Mouse (Mus musculus) neural tube, embryonic 14.5 days (tissue): Measurements from ENCODE around the gene Nid1. TPM values are rescaled to one million over a fixed set of nuclear protein-coding genes. Genes with fewer than 3 reads are reported as not detected.

Experiments
- ATAC-seq: fragments of 200-750 bp; cut with Nextera tagmentation; 2 replicates; pipeline ENCODE4 v1.8.0; 2017; ENCODE audit warnings: low read depth, mild to moderate bottlenecking, moderate TSS enrichment, moderate library complexity
- H3K27ac ChIP-seq: fragments of 300-500 bp; sonication (generic); 2 replicates; pipeline ENCODE4 v1.5.1; 2014; ENCODE audit warnings: low read depth, mild to moderate bottlenecking, control low read depth, low read length, moderate library complexity, mixed read lengths
- H3K27me3 ChIP-seq: fragments of 300-500 bp; sonication (generic); 2 replicates; pipeline ENCODE4 v1.6.1; 2014; ENCODE audit warnings: low read length; ENCODE audit not compliant: control insufficient read depth, insufficient read depth
- H3K36me3 ChIP-seq: fragments of 300-500 bp; sonication (generic); 2 replicates; pipeline ENCODE4 v1.6.1; 2014; ENCODE audit warnings: low read length, mixed read lengths; ENCODE audit not compliant: control insufficient read depth, insufficient read depth
- H3K4me1 ChIP-seq: fragments of 300-500 bp; sonication (generic); 2 replicates; pipeline ENCODE4 v1.6.1; 2014; ENCODE audit warnings: low read length; ENCODE audit not compliant: control insufficient read depth, insufficient read depth
- H3K4me2 ChIP-seq: fragments of 300-500 bp; sonication (generic); 2 replicates; pipeline ENCODE4 v1.6.1; 2014; ENCODE audit warnings: mild to moderate bottlenecking, low read depth, low read length, control low read depth
- H3K4me3 ChIP-seq: fragments of 300-500 bp; sonication (generic); 2 replicates; pipeline ENCODE4 v1.5.1; 2014; ENCODE audit warnings: low read depth, low read length, control low read depth, mixed read lengths
- H3K9ac ChIP-seq: fragments of 300-500 bp; sonication (generic); replicated peaks from 2 replicates; pipeline ENCODE4 v1.6.1; 2014; ENCODE audit warnings: low read depth, mild to moderate bottlenecking, control low read depth, low read length, mixed read lengths
- H3K9me3 ChIP-seq: fragments of 300-500 bp; sonication (generic); 2 replicates; pipeline ENCODE4 v1.6.1; 2016; ENCODE audit warnings: low read length; ENCODE audit not compliant: control insufficient read depth
- WGBS: fragments of 180-500 bp; shearing (Covaris S2); extraction: QIAGEN DNeasy Blood & Tissue Kit; methylation state at CpG from one replicate; pipeline ENCODE4 v1.1.7; 2014; 5-methylcytosine and 5-hydroxymethylcytosine counted together
- polyA plus RNA-seq: library from polyadenylated mRNA; unstranded; fragments of >200 nt; fragmentation: Nextera tagmentation; extraction: Ambion mirVana; gene quantifications from 2 replicates; pipeline ENCODE4 v1.2.1, GENCODE M21; 2014

Gene Nid1
- polyA plus RNA-seq, 1 experiment from 2014 or later, result 39.1 TPM

- Histone ChIP-seq H3K4me2 (no peak overlapping the region), H3K9me3 (no peaks in the 10 kb centered on the region), H3K27ac (no peak overlapping the region), H3K4me1 (no peaks in the 10 kb centered on the region), H3K27me3 (no peaks in the 10 kb centered on the region), H3K4me3 (no peak overlapping the region), H3K9ac (no peak overlapping the region), H3K36me3 (no peaks in the 10 kb centered on the region)
- no peak for ATAC-seq
- 6% methylated on average over 2 of the region's 2 CpGs for WGBS
Observed at GRCm38 (mm10) chr13:13479986-13480385, 42.6 kb downstream of the Nid1 start.

GRCm38 (mm10) chr13:13481033-13481432 lies 43.7 kb downstream of the Nid1 start:
- no peaks in the 10 kb centered on the region for H3K4me1 ChIP-seq
- H3K27ac ChIP-seq, result no peak overlapping the region
- no peaks in the 10 kb centered on the region for H3K9me3 ChIP-seq
- H3K4me2 ChIP-seq, result no peak overlapping the region
- no peaks in the 10 kb centered on the region for H3K36me3 ChIP-seq
- H3K27me3 ChIP-seq, result no peaks in the 10 kb centered on the region
- no peak overlapping the region for H3K4me3 ChIP-seq
- ATAC-seq, result peak; percentile 88
- no peak overlapping the region for H3K9ac ChIP-seq
- WGBS, result 17% methylated on average over 5 of the region's 5 CpGs

DNA sequence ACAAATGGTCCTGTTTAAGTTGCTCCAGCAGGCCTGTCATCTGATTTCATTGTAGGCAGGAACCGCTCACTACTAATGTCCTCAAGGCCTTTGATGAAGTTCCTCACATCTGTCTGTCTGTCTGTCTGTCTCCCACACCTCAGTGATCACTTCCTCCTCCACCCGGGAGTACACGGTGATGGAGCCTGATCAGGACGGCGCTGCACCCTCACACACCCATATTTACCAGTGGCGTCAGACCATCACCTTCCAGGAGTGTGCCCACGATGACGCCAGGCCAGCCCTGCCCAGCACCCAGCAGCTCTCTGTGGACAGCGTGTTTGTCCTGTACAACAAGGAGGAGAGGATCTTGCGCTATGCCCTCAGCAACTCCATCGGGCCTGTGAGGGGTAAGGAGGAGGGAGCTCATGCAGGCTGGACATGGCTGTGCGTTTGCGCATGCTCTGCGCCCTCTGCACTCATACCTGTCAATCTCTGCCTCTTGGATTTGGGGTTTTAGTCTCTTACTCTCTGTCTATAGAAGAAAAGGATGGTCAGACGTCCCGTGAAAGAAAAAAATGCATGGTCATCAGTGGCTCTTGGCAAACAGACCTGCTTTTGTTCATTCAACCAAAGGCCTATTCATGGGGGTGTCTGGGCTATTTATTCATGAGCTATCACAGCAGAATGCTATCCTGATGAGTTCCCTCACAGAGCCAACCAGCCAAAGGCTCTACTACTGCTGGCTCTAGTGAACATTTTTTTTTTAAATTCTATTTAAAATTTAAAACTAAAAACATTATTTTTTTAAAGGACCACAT lies 44.7 kb downstream of the Nid1 start:
- Histone ChIP-seq H3K4me3 (no peak overlapping the region), H3K27me3 (no peaks in the 10 kb centered on the region), H3K9me3 (no peaks in the 10 kb centered on the region), H3K36me3 (no peaks in the 10 kb centered on the region), H3K9ac (no peak overlapping the region), H3K4me1 (no peaks in the 10 kb centered on the region), H3K4me2 (no peak overlapping the region), H3K27ac (no peak overlapping the region)
- 69% methylated on average over 16 of the region's 16 CpGs for WGBS
- ATAC-seq, result peak; percentile 54; the same call in 1 of the 2 replicates

DNA sequence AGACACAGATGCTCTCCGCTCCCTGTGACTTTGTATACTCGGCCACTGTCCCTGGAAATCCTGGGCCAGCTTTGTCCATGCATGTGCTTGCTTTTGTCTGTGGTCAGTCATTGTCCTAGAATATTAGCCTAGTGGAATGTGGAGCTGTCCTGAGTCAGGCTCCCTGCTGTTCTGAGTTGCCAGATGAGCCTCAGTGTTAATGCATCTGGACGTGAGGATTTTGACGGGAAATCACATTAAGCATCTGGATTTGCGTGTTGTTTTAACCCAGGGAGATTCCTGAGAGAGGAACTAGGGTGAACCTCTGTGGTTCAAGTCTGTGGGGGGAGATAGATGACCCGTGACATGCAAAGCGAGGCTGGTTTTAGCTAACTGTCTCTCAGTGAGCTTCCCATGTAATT lies 47.0 kb downstream of the Nid1 start:
- no peak overlapping the region for H3K4me3 ChIP-seq
- H3K4me1 ChIP-seq, result no peaks in the 10 kb centered on the region
- no peak overlapping the region for H3K9ac ChIP-seq
- H3K27ac ChIP-seq, result no peak overlapping the region
- H3K9me3 ChIP-seq, result no peaks in the 10 kb centered on the region
- WGBS, result 31% methylated on average over 7 of the region's 7 CpGs
- no peaks in the 10 kb centered on the region for H3K27me3 ChIP-seq
- no peak overlapping the region for H3K4me2 ChIP-seq
- no peak for ATAC-seq
- no peaks in the 10 kb centered on the region for H3K36me3 ChIP-seq

- no peaks in the 10 kb centered on the region for H3K36me3 ChIP-seq
- no peak overlapping the region for H3K4me3 ChIP-seq
- no peak overlapping the region for H3K9ac ChIP-seq
- no peak for ATAC-seq
- H3K4me1 ChIP-seq, result no peaks in the 10 kb centered on the region
- WGBS, result 84% methylated on average over 2 of the region's 2 CpGs
- no peaks in the 10 kb centered on the region for H3K27me3 ChIP-seq
- H3K4me2 ChIP-seq, result no peak overlapping the region
- H3K27ac ChIP-seq, result no peak overlapping the region
- H3K9me3 ChIP-seq, result no peaks in the 10 kb centered on the region
Observed at GRCm38 (mm10) chr13:13484883-13485282, 47.5 kb downstream of the Nid1 start.

DNA sequence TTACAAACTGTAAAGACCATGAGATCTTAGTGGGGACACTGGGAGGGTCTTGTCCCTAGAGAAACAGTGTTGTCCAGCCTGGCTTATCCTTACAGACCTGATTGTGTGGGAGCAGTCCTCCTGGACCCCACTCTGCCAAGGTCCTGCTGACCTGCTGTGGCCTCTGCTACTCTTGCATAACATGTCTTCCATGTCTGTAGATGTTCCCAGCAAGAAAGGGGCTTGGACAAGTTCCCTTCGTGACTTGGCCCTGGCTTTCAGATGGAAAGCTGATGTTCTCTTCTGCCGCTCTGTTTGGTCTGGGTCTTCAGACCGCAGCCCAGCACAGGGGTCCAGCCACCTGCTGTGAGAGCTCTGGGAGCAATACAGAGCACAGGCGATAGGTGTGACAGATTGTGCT lies 48.3 kb downstream of the Nid1 start:
- no peaks in the 10 kb centered on the region for H3K9me3 ChIP-seq
- H3K9ac ChIP-seq, result no peak overlapping the region

GRCm38 (mm10) chr13:13487851-13488250 lies 50.5 kb downstream of the Nid1 start:
- Histone ChIP-seq H3K36me3 (no peaks in the 10 kb centered on the region), H3K9me3 (no peaks in the 10 kb centered on the region), H3K9ac (no peak overlapping the region), H3K4me2 (no peak overlapping the region), H3K27me3 (no peaks in the 10 kb centered on the region), H3K4me1 (no peaks in the 10 kb centered on the region), H3K27ac (no peak overlapping the region), H3K4me3 (no peak overlapping the region)
- WGBS, result 89% methylated on average over 1 of the region's 1 CpGs
- no peak for ATAC-seq

More for the DNA sequence above, 48.3 kb downstream of the Nid1 start:
- no peak overlapping the region for H3K27ac ChIP-seq
- no peaks in the 10 kb centered on the region for H3K27me3 ChIP-seq
- no peak overlapping the region for H3K4me2 ChIP-seq
- H3K4me3 ChIP-seq, result no peak overlapping the region
- no peak for ATAC-seq
- no peaks in the 10 kb centered on the region for H3K36me3 ChIP-seq
- WGBS, result 70% methylated on average over 4 of the region's 4 CpGs
- no peaks in the 10 kb centered on the region for H3K4me1 ChIP-seq

DNA sequence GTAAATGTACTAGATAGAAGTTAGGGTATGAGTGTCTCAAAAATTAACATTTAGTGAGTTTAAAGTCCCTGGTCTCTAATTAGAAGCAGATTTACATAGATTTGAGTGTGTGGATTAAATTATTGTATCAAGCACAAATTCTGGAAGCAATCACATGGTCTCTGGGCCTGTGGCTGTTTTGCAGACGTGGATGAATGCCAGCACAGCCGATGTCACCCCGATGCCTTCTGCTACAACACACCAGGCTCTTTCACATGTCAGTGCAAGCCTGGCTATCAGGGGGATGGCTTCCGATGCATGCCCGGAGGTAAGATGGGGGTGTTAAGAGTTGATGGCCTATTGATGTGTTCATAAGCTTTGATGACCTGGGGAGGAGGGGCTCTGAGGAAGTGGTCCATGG lies 52.5 kb downstream of the Nid1 start:
- Histone ChIP-seq H3K4me2 (no peak overlapping the region), H3K27ac (no peak overlapping the region), H3K27me3 (no peaks in the 10 kb centered on the region), H3K4me1 (no peaks in the 10 kb centered on the region), H3K36me3 (no peaks in the 10 kb centered on the region), H3K9me3 (no peaks in the 10 kb centered on the region), H3K9ac (no peak overlapping the region), H3K4me3 (no peak overlapping the region)
- no peak for ATAC-seq
- WGBS, result 76% methylated on average over 5 of the region's 5 CpGs

- Histone ChIP-seq H3K9ac (no peak overlapping the region), H3K4me3 (no peak overlapping the region), H3K9me3 (no peaks in the 10 kb centered on the region), H3K4me2 (no peak overlapping the region), H3K4me1 (no peaks in the 10 kb centered on the region), H3K27me3 (no peaks in the 10 kb centered on the region), H3K36me3 (no peaks in the 10 kb centered on the region), H3K27ac (no peak overlapping the region)
- WGBS, result 78% methylated on average over 2 of the region's 2 CpGs
- no peak for ATAC-seq
Observed at GRCm38 (mm10) chr13:13492151-13492550, 54.8 kb downstream of the Nid1 start.
